Mouse (Mus musculus) heart, postnatal 0 days (tissue): ENCODE results near the gene Olfr603. TPM values are rescaled to one million over a fixed set of nuclear protein-coding genes. Genes with fewer than 3 reads are reported as not detected.

Experiments
- ATAC-seq: fragments of 200-750 bp; cut with Nextera tagmentation; 2 replicates; pipeline ENCODE4 v1.8.0; 2017; ENCODE audit warnings: low read depth, moderate number of reproducible peaks, moderate library complexity; ENCODE audit not compliant: insufficient read depth
- DNase-seq: peaks from one replicate; pipeline ENCODE4 v3.0.0-alpha.2; 2016; ENCODE audit warnings: low spot score
- H3K27ac ChIP-seq: fragments of 300-500 bp; sonication (generic); 2 replicates; pipeline ENCODE4 v1.5.1; 2014; ENCODE audit warnings: low read depth, mild to moderate bottlenecking
- H3K27me3 ChIP-seq: fragments of 300-500 bp; sonication (generic); 2 replicates; pipeline ENCODE4 v1.6.1; 2014; ENCODE audit warnings: low read length, mixed read lengths; ENCODE audit not compliant: control insufficient read depth, insufficient read depth
- H3K36me3 ChIP-seq: fragments of 300-500 bp; sonication (generic); replicated peaks from 2 replicates; pipeline ENCODE4 v1.6.1; 2014; ENCODE audit warnings: low read length, mixed read lengths; ENCODE audit not compliant: control insufficient read depth, insufficient read depth
- H3K4me1 ChIP-seq: fragments of 300-500 bp; sonication (generic); 2 replicates; pipeline ENCODE4 v1.6.1; 2014; ENCODE audit warnings: antibody characterized with exemption; ENCODE audit not compliant: control insufficient read depth, insufficient read depth
- H3K4me2 ChIP-seq: fragments of 300-500 bp; sonication (generic); 2 replicates; pipeline ENCODE4 v1.6.1; 2014; ENCODE audit warnings: low read depth, mild to moderate bottlenecking, low read length, moderate library complexity
- H3K4me3 ChIP-seq: fragments of 300-500 bp; sonication (generic); 2 replicates; pipeline ENCODE4 v1.5.1; 2014; ENCODE audit warnings: low read depth, low read length
- H3K9ac ChIP-seq: fragments of 300-500 bp; sonication (generic); replicated peaks from 2 replicates; pipeline ENCODE4 v1.6.1; 2014; ENCODE audit warnings: low read depth, low read length, mixed read lengths
- H3K9me3 ChIP-seq: fragments of 300-500 bp; sonication (generic); replicated peaks from 2 replicates; pipeline ENCODE4 v1.6.1; 2016; ENCODE audit warnings: low read length; ENCODE audit not compliant: control insufficient read depth
- CTCF ChIP-seq: IDR thresholded peaks from 2 replicates; pipeline ENCODE4 v1.5.1; 2016; ENCODE audit warnings: antibody characterized with exemption, control low read depth, low read depth
- EP300 ChIP-seq: IDR thresholded peaks from 2 replicates; pipeline ENCODE4 v1.6.1; 2016; ENCODE audit warnings: antibody characterized with exemption, low read depth
- WGBS: fragments of 180-500 bp; shearing (Covaris S2); extraction: QIAGEN DNeasy Blood & Tissue Kit; methylation state at CpG from one replicate; pipeline ENCODE4 v1.1.7; 2014; 5-methylcytosine and 5-hydroxymethylcytosine counted together
- microRNA-seq: library from miRNA; unstranded; fragments of <30 nt; microRNA quantifications from one replicate; pipeline ENCODE4, GENCODE M21; 2016
- polyA plus RNA-seq: library from polyadenylated mRNA; unstranded; fragments of >200 nt; fragmentation: Nextera tagmentation; extraction: Ambion mirVana; gene quantifications from 2 replicates; pipeline ENCODE4 v1.2.1, GENCODE M21; 2015
- total RNA-seq: library from RNA; depleted of rRNA; stranded (reverse); fragments of >200 nt; gene quantifications from 2 replicates; pipeline ENCODE4 v1.2.3, GENCODE M21; 2014; ENCODE audit warnings: low replicate concordance; rRNA removed

The Olfr603 gene
- total and polyA plus RNA-seq, 2 experiments from 2014 or later, result not detected

GRCm38 (mm10) chr7:103349569-103349968 lies 36.4 kb downstream of the Olfr603 start, which contains the start of gene Olfr600:
Olfr600 (minus strand) TSS chr7:103349669.
- no peak for ATAC-seq
- Histone ChIP-seq H3K4me1 (no peaks in the 10 kb centered on the region), H3K27ac (no peak within 1 kb of the TSS), H3K36me3 (no peaks in the 10 kb centered on the region), H3K27me3 (no peaks in the 10 kb centered on the region), H3K4me3 (no peak within 1 kb of the TSS), H3K9ac (no peak within 1 kb of the TSS), H3K9me3 (no peaks in the 10 kb centered on the region), H3K4me2 (no peak within 1 kb of the TSS)
- no peak for TF ChIP-seq CTCF
- no peak for TF ChIP-seq EP300
- DNase-seq, result no peak

- TF ChIP-seq EP300 (no peak), CTCF (no peak)
Observed at GRCm38 (mm10) chr7:103335617-103336016, 50.4 kb downstream of the Olfr603 start, which contains the start of gene Olfr599. Olfr599 (plus strand) TSS chr7:103335917.

More at GRCm38 (mm10) chr7:103335617-103336016, 50.4 kb downstream of the Olfr603 start, which contains the start of gene Olfr599:
- Histone ChIP-seq H3K9me3 (no peaks in the 10 kb centered on the region), H3K9ac (no peak within 1 kb of the TSS), H3K4me1 (no peaks in the 10 kb centered on the region), H3K36me3 (no peaks in the 10 kb centered on the region), H3K27me3 (no peaks in the 10 kb centered on the region), H3K4me2 (no peak within 1 kb of the TSS), H3K4me3 (no peak within 1 kb of the TSS), H3K27ac (no peak within 1 kb of the TSS)
- ATAC-seq (no peak), DNase-seq (no peak)
- 93% methylated on average over 1 of the region's 1 CpGs for WGBS

Small RNA genes lying within 50 kb of the gene (microRNA-seq; reads per million reads assigned to microRNA genes)
- not detected for gene Gm25774

Other genes starting within 250 kb of the Olfr603 start
- not detected in 2 replicates for gene Olfr588-ps1, start 245.3 kb downstream of the Olfr603 start, total RNA-seq
- not detected in 2 replicates for gene Olfr588-ps1, start 245.3 kb downstream of the Olfr603 start, polyA plus RNA-seq
- not detected in 2 replicates for gene Olfr589, start 229.8 kb downstream of the Olfr603 start, total RNA-seq
- not detected in 2 replicates for gene Olfr589, start 229.8 kb downstream of the Olfr603 start, polyA plus RNA-seq
- not detected in 2 replicates for gene Olfr591, start 207.8 kb downstream of the Olfr603 start, total RNA-seq
- not detected in 2 replicates for gene Olfr591, start 207.8 kb downstream of the Olfr603 start, polyA plus RNA-seq
- gene Olfr592, start 201.4 kb downstream of the Olfr603 start, total RNA-seq, result not detected in 2 replicates
- not detected in 2 replicates for gene Olfr592, start 201.4 kb downstream of the Olfr603 start, polyA plus RNA-seq
- not detected in 2 replicates for gene Olfr593, start 174.3 kb downstream of the Olfr603 start, total RNA-seq
- gene Olfr593, start 174.3 kb downstream of the Olfr603 start, polyA plus RNA-seq, result not detected in 2 replicates
- not detected in 2 replicates for gene Olfr594, start 169.2 kb downstream of the Olfr603 start, total RNA-seq
- gene Olfr594, start 169.2 kb downstream of the Olfr603 start, polyA plus RNA-seq, result not detected in 2 replicates
- not detected in 2 replicates for gene Usp17ld, start 133.7 kb downstream of the Olfr603 start, total RNA-seq
- gene Usp17ld, start 133.7 kb downstream of the Olfr603 start, polyA plus RNA-seq, result not detected in 2 replicates
- not detected in 2 replicates for gene Olfr596, start 80.5 kb downstream of the Olfr603 start, total RNA-seq
- not detected in 2 replicates for gene Olfr596, start 80.5 kb downstream of the Olfr603 start, polyA plus RNA-seq
- not detected in 2 replicates for gene Olfr597, start 69.9 kb downstream of the Olfr603 start, total RNA-seq
- gene Olfr597, start 69.9 kb downstream of the Olfr603 start, polyA plus RNA-seq, result not detected in 2 replicates
- not detected in 2 replicates for gene Olfr598, start 62.6 kb downstream of the Olfr603 start, total RNA-seq
- gene Olfr598, start 62.6 kb downstream of the Olfr603 start, polyA plus RNA-seq, result not detected in 2 replicates
- not detected in 2 replicates for gene Olfr599, start 50.3 kb downstream of the Olfr603 start, total RNA-seq
- gene Olfr599, start 50.3 kb downstream of the Olfr603 start, polyA plus RNA-seq, result not detected in 2 replicates
- gene Olfr600, start 36.5 kb downstream of the Olfr603 start, total RNA-seq, result not detected in 2 replicates
- not detected in 2 replicates for gene Olfr600, start 36.5 kb downstream of the Olfr603 start, polyA plus RNA-seq
- not detected in 2 replicates for gene Olfr601, start 23.5 kb downstream of the Olfr603 start, total RNA-seq
- gene Olfr601, start 23.5 kb downstream of the Olfr603 start, polyA plus RNA-seq, result not detected in 2 replicates
- not detected in 2 replicates for gene Usp17lc, start 28.9 kb upstream of the Olfr603 start, total RNA-seq
- gene Usp17lc, start 28.9 kb upstream of the Olfr603 start, polyA plus RNA-seq, result 0.12 and 0.19 TPM in 2 replicates
- gene Olfr605, start 59.3 kb upstream of the Olfr603 start, total RNA-seq, result not detected in 2 replicates
- gene Olfr605, start 59.3 kb upstream of the Olfr603 start, polyA plus RNA-seq, result not detected in 2 replicates
- gene Olfr606, start 62.9 kb upstream of the Olfr603 start, total RNA-seq, result not detected in 2 replicates
- gene Olfr606, start 62.9 kb upstream of the Olfr603 start, polyA plus RNA-seq, result not detected in 2 replicates
- gene Olfr607, start 78.0 kb upstream of the Olfr603 start, total RNA-seq, result not detected in 2 replicates
- 0.55 and 0.91 TPM in 2 replicates for gene Olfr607, start 78.0 kb upstream of the Olfr603 start, polyA plus RNA-seq
- gene Olfr608, start 83.7 kb upstream of the Olfr603 start, total RNA-seq, result 9.8 TPM in 2 replicates
- gene Olfr608, start 83.7 kb upstream of the Olfr603 start, polyA plus RNA-seq, result 1.1 and 1.3 TPM in 2 replicates
- not detected in 2 replicates for gene Olfr609, start 111.9 kb upstream of the Olfr603 start, total RNA-seq
- 0.04 TPM in 2 replicates for gene Olfr609, start 111.9 kb upstream of the Olfr603 start, polyA plus RNA-seq
- gene Olfr610, start 125.9 kb upstream of the Olfr603 start, total RNA-seq, result not detected in 2 replicates
- not detected in 2 replicates for gene Olfr610, start 125.9 kb upstream of the Olfr603 start, polyA plus RNA-seq
- gene Olfr611, start 134.7 kb upstream of the Olfr603 start, total RNA-seq, result not detected in 2 replicates
- not detected in 2 replicates for gene Olfr611, start 134.7 kb upstream of the Olfr603 start, polyA plus RNA-seq
- not detected in 2 replicates for gene Olfr612, start 156.5 kb upstream of the Olfr603 start, total RNA-seq
- not detected in 2 replicates for gene Olfr612, start 156.5 kb upstream of the Olfr603 start, polyA plus RNA-seq
- not detected in 2 replicates for gene Olfr613, start 161.9 kb upstream of the Olfr603 start, total RNA-seq
- gene Olfr613, start 161.9 kb upstream of the Olfr603 start, polyA plus RNA-seq, result not detected in 2 replicates
- not detected in 2 replicates for gene Olfr615, start 169.9 kb upstream of the Olfr603 start, total RNA-seq
- gene Olfr615, start 169.9 kb upstream of the Olfr603 start, polyA plus RNA-seq, result not detected in 2 replicates
- gene Olfr616, start 183.0 kb upstream of the Olfr603 start, total RNA-seq, result not detected in 2 replicates
- gene Olfr616, start 183.0 kb upstream of the Olfr603 start, polyA plus RNA-seq, result not detected in 2 replicates
- gene Olfr617, start 186.9 kb upstream of the Olfr603 start, total RNA-seq, result not detected in 2 replicates
- not detected in 2 replicates for gene Olfr617, start 186.9 kb upstream of the Olfr603 start, polyA plus RNA-seq
- not detected in 2 replicates for gene Olfr618, start 203.9 kb upstream of the Olfr603 start, total RNA-seq
- gene Olfr618, start 203.9 kb upstream of the Olfr603 start, polyA plus RNA-seq, result not detected in 2 replicates
- not detected in 2 replicates for gene Olfr619, start 214.4 kb upstream of the Olfr603 start, total RNA-seq
- not detected in 2 replicates for gene Olfr619, start 214.4 kb upstream of the Olfr603 start, polyA plus RNA-seq
- gene Olfr620, start 226.4 kb upstream of the Olfr603 start, total RNA-seq, result not detected in 2 replicates
- not detected in 2 replicates for gene Olfr620, start 226.4 kb upstream of the Olfr603 start, polyA plus RNA-seq